Mouse (Mus musculus): ENCODE measurements at regions not wholly inside any gene's neighbourhood (a gene's known extent, or its start where the extent isn't known, plus 50 kb on each side); places are given as distances from the start of the nearest gene placed in this dataset.

DNA sequence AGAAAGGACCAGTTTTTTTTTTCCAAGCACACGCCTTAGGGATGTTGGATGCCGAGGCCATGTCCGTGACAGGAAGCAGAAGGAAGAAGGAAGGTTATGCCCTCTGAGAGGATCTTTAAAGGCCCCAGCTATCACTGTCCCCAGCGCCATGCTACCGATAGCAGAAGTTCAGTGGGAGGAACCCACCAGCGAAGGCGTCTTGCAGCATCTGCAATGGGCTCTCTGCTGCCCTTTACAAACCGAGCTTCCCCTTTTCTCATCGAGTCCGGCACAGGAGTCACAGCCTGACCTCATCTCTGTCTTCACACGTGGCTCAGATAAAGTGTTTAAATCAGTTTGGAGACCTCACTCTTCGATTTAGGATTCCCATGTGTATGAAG is 193.5 kb downstream of the Opa1 start:
- Histone ChIP-seq H3K4me2 (no peak overlapping the region), H3K9me3 (replicated peaks) (no peaks in the 10 kb centered on the region), H3K9ac (no peak overlapping the region), H3K36me3 (replicated peaks) (no peaks in the 10 kb centered on the region), H3K4me3 (replicated peaks) (no peak overlapping the region), H3K27ac (replicated peaks) (no peak overlapping the region), H3K27me3 (no peaks in the 10 kb centered on the region), H3K4me1 (replicated peaks) (no peaks in the 10 kb centered on the region)
- WGBS (ENCODE audit: insufficient replicate concordance) = 19% methylated on average over 12 of the region's 12 CpGs
- no peak for ATAC-seq (ENCODE audit: insufficient read depth)

DNA sequence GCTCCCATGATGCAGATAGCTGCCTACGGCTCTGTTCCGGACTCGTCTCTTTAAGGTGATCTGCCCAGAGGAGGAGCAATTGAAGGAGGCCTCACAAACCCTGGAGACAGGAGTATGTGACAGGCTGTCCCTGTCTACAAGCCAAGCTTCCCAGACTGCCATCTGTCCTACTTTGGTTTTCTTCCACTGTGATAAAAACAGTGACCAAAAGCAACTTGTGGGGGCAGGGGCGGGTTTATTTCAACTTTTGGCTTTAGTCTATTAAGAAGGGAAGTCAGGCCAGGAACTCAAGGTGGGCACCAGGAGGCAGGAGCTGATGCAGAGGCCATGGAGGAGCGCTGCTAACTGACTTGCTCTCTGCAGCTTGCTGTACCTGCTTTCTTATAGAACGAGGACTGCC is 193.9 kb downstream of the Opa1 start:
- H3K4me3 ChIP-seq (replicated peaks) = no peak overlapping the region
- no peaks in the 10 kb centered on the region for H3K36me3 ChIP-seq (replicated peaks)
- no peak overlapping the region for H3K9ac ChIP-seq
- no peaks in the 10 kb centered on the region for H3K4me1 ChIP-seq (replicated peaks)
- H3K27me3 ChIP-seq = no peaks in the 10 kb centered on the region
- ATAC-seq (ENCODE audit: insufficient read depth) = no peak
- WGBS (ENCODE audit: insufficient replicate concordance) = 61% methylated on average over 6 of the region's 6 CpGs
- H3K9me3 ChIP-seq (replicated peaks) = no peaks in the 10 kb centered on the region
- H3K27ac ChIP-seq (replicated peaks) = no peak overlapping the region
- H3K4me2 ChIP-seq = no peak overlapping the region

DNA sequence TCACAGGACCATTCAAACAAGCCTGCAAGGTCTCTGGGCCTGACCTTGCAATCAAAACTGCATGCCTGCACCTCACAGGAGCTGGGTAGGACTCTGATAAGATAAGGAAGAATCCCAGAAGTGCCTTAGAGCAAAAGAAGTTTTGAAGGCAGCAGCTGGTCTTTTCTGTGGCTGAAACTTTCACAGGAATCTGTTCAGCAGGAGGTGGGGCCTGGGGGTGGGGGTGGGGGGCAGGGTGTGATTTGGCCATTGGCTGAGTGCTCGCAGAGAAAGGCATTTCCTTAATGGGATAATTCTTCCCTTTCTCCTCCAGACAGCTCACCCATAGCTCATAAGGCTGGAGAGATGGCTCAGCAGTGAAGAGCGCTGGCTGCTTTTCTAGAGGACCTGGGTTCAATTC is 195.8 kb downstream of the Opa1 start:
- Histone ChIP-seq H3K4me2 (no peak overlapping the region), H3K27me3 (0 out of 2 replicates have a peak, but pooled peaks cover under 1% of the 10 kb centered on the region), H3K27ac (replicated peaks) (no peak overlapping the region), H3K4me3 (replicated peaks) (no peak overlapping the region), H3K9ac (no peak overlapping the region), H3K9me3 (replicated peaks) (no peaks in the 10 kb centered on the region), H3K4me1 (replicated peaks) (no peaks in the 10 kb centered on the region), H3K36me3 (replicated peaks) (no peaks in the 10 kb centered on the region)
- ATAC-seq (ENCODE audit: insufficient read depth) = no peak
- WGBS (ENCODE audit: insufficient replicate concordance) = 64% methylated on average over 2 of the region's 2 CpGs

DNA sequence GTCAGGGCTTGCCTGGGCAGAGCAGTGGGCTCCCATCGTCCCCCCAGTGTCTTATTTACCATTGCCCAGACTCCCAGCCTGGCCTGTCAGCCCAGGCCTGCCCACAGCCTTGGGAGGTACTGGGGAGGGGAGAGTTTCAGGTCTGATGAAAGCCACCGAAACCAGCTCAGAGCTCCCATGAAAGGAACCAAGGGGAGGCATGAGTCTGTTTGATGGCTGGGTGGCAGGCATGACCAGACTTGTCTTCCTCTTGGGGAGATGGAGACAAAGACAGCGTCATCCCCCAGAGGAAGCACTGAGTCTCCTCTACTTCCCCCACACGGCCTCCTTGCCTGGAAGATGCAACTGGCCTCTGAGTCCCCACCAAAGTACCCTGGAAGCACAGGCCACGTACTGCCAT is 196.7 kb downstream of the Opa1 start:
- no peak overlapping the region for H3K9ac ChIP-seq
- H3K4me2 ChIP-seq = no peak overlapping the region
- 0 out of 2 replicates have a peak, but pooled peaks cover 10% of the 10 kb centered on the region for H3K27me3 ChIP-seq
- 39% methylated on average over 5 of the region's 5 CpGs for WGBS (ENCODE audit: insufficient replicate concordance)
- no peak for ATAC-seq (ENCODE audit: insufficient read depth)
- no peak overlapping the region for H3K27ac ChIP-seq (replicated peaks)
- no peaks in the 10 kb centered on the region for H3K4me1 ChIP-seq (replicated peaks)
- H3K4me3 ChIP-seq (replicated peaks) = no peak overlapping the region
- no peaks in the 10 kb centered on the region for H3K9me3 ChIP-seq (replicated peaks)
- H3K36me3 ChIP-seq (replicated peaks) = no peaks in the 10 kb centered on the region

DNA sequence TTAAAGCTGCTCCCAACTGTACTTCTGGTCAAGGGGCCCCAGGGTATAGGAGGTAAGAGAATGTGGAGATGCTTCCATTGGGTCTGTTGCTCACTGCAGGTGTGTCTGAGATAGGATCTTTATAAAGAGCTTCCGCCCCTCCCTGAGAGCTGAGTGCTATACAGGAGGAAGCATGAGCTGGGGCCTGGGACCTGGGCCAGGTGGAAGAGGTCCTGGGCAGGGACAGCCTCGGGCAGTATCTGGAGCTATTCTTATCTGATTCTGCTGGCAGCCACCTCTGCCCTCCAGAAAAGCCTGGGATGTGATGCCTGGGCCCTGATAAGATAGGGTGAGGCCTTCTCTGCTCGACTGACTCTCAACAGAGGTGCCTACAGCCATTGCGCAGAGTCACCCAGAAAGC is 203.3 kb downstream of the Opa1 start:
- Histone ChIP-seq H3K27ac (replicated peaks) (no peak overlapping the region), H3K4me3 (replicated peaks) (no peak overlapping the region), H3K4me2 (no peak overlapping the region), H3K27me3 (0 out of 2 replicates have a peak, but pooled peaks cover 11% of the 10 kb centered on the region), H3K9me3 (replicated peaks) (no peaks in the 10 kb centered on the region), H3K36me3 (replicated peaks) (no peaks in the 10 kb centered on the region), H3K4me1 (replicated peaks) (no peaks in the 10 kb centered on the region), H3K9ac (no peak overlapping the region)
- 36% methylated on average over 4 of the region's 4 CpGs for WGBS (ENCODE audit: insufficient replicate concordance)
- ATAC-seq (ENCODE audit: insufficient read depth) = no peak

DNA sequence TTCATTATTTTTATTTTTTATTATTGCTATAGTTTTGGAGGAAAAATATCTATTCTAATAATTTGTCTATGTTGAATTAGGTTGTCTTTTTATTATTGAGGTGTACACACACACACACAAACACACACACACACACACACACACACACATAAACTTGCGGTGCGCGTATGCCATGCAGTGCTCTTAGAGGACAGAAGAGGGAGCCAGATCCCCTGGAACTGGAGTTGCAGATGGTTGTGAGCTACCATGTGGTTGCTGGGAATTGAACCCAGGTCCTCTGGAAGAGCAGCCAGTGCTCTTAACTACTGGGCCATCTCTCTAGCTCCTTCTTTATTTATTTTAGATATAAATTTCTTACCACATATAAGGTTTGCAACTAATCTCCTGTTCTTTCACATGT is 206.0 kb downstream of the Opa1 start:
- no peak overlapping the region for H3K27ac ChIP-seq (replicated peaks)
- no peak overlapping the region for H3K4me2 ChIP-seq
- WGBS (ENCODE audit: insufficient replicate concordance) = 77% methylated on average over 3 of the region's 3 CpGs
- no peak overlapping the region for H3K9ac ChIP-seq
- ATAC-seq (ENCODE audit: insufficient read depth) = no peak
- 0 out of 2 replicates have a peak, but pooled peaks cover 9% of the 10 kb centered on the region for H3K27me3 ChIP-seq
- no peaks in the 10 kb centered on the region for H3K9me3 ChIP-seq (replicated peaks)
- H3K4me3 ChIP-seq (replicated peaks) = no peak overlapping the region
- H3K4me1 ChIP-seq (replicated peaks) = peaks cover 21% of the 10 kb centered on the region
- H3K36me3 ChIP-seq (replicated peaks) = no peaks in the 10 kb centered on the region

DNA sequence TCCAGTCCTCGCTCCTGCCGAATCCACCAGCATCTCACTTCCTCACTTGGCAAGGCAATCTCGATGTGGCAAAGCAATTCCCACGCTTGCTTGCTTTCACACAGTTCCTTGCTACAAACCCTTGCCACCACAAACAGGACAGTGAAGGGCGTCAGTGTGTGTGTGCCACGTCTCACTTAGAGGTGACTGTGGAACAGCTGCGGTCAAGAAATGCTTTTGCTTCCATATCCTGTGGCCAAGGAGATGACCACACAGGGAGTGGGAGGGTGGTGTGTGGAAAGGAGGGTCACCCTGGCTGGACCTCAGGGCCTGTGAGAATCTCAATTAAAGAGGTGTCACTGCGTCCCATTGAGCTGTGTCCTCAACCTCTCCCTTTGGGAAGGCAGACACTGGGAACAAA is 207.4 kb downstream of the Opa1 start:
- no peak for ATAC-seq (ENCODE audit: insufficient read depth)
- H3K4me3 ChIP-seq (replicated peaks) = no peak overlapping the region
- no peak overlapping the region for H3K27ac ChIP-seq (replicated peaks)
- no peak overlapping the region for H3K4me2 ChIP-seq
- no peaks in the 10 kb centered on the region for H3K9me3 ChIP-seq (replicated peaks)
- H3K36me3 ChIP-seq (replicated peaks) = no peaks in the 10 kb centered on the region
- H3K9ac ChIP-seq = no peak overlapping the region
- H3K4me1 ChIP-seq (replicated peaks) = peaks cover 21% of the 10 kb centered on the region
- 79% methylated on average over 8 of the region's 8 CpGs for WGBS (ENCODE audit: insufficient replicate concordance)
- no peaks in the 10 kb centered on the region for H3K27me3 ChIP-seq

DNA sequence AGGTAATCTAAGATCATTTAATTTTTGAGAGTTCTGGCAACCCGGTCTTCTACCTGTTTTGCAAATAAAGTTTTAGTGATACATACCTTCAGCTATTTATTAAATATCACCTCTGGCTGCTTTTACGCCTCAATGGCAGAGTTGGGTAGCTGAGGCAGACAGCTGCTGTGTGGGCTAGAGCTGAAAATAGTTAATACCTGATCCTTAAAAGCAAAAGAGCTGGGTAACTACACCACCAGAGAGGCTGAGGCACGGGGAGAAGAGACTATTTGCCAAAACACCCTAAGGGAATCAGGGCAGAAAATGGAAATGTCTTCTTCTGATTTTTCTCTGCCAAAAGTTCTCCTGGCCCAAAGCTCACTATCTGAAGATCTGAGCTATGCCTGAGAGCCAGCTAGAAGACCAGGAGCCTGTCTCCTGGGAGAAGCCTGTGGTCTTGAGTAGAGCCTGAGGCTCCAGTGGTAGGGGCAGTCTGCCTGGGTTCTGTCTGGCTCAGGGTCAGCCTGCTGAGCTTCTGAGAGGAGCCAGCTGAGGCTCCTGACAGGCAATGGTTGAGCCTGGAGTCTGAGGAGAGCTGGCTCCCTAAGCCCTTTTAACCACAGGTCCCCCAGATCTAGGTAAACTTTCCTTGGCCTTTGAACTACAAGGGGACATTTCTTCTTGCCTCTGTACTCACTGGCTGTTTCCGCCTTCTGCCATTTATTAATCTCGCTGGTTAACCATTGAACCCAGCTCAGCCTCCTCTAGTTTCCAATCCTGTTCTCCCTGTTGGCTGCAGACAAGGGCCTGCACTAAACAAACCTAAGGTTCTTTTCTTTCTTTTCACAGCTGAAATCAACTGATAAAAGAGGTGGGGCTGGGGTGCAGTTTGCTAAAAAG is 208.7 kb downstream of the Opa1 start:
- H3K4me1 ChIP-seq (replicated peaks) = peaks cover 21% of the 10 kb centered on the region
- no peak overlapping the region for H3K9ac ChIP-seq
- H3K36me3 ChIP-seq (replicated peaks) = no peaks in the 10 kb centered on the region
- ATAC-seq (ENCODE audit: insufficient read depth) = peak; percentile 84
- no peak overlapping the region for H3K4me3 ChIP-seq (replicated peaks)
- H3K4me2 ChIP-seq = peak overlapping the region; percentile 30; the same call in 1 of the 2 replicates
- H3K27me3 ChIP-seq = no peaks in the 10 kb centered on the region
- H3K27ac ChIP-seq (replicated peaks) = peak overlapping the region; percentile 75
- WGBS (ENCODE audit: insufficient replicate concordance) = 44% methylated on average over 5 of the region's 5 CpGs
- H3K9me3 ChIP-seq (replicated peaks) = no peaks in the 10 kb centered on the region

DNA sequence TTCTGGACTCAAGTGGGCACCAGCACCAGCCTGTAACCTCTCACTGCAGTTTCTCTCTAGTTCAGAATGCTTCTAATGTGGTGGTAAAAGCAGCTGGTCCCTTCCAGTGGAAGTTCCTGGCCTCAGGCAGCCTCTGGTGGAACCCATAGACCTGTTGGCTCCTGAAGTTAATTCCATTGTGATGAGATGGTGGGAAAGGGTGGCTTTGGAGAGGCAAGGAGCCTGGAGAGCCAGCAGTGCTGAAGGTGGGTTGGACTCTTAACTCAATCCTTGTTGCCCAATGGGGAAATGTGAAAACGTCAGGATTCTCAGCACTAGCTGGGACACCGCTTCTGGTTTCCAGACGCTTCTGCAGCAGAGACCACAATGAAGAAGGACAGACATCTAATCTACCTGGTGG is 210.9 kb downstream of the Opa1 start:
- Histone ChIP-seq H3K4me3 (replicated peaks) (no peak overlapping the region), H3K36me3 (replicated peaks) (no peaks in the 10 kb centered on the region), H3K4me1 (replicated peaks) (peaks cover 21% of the 10 kb centered on the region), H3K27me3 (no peaks in the 10 kb centered on the region), H3K4me2 (no peak overlapping the region), H3K27ac (replicated peaks) (no peak overlapping the region), H3K9me3 (replicated peaks) (no peaks in the 10 kb centered on the region), H3K9ac (no peak overlapping the region)
- ATAC-seq (ENCODE audit: insufficient read depth) = no peak
- 75% methylated on average over 3 of the region's 3 CpGs for whole genome bisulfite sequencing (ENCODE audit: insufficient replicate concordance)

DNA sequence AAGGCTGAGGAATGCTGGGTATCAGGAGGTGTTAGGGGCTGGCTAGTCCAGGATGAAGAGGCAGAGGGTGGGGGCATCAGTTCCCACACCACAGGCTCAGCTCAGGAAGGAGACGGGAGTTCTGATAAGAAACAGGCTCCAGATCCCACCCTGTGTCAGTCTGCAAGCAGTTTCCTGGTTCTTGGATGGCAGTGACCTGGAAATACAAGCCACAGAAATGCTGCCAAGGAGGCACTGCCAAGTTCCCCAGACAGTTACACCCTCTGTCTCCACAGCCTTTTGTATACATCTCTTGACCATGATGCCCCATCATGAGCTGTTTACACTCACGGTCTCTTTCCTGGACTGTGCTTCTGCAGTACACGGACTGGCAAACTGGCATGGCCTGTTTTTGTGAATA is 220.1 kb downstream of the Opa1 start:
- no peaks in the 10 kb centered on the region for H3K4me1 ChIP-seq (replicated peaks)
- no peak overlapping the region for H3K4me3 ChIP-seq (replicated peaks)
- no peak overlapping the region for H3K27ac ChIP-seq (replicated peaks)
- peaks cover 25% of the 10 kb centered on the region; the same call in 1 of the 2 replicates for H3K27me3 ChIP-seq
- H3K9ac ChIP-seq = no peak overlapping the region
- WGBS (ENCODE audit: insufficient replicate concordance) = 30% methylated on average over 3 of the region's 3 CpGs
- no peaks in the 10 kb centered on the region for H3K9me3 ChIP-seq (replicated peaks)
- H3K4me2 ChIP-seq = no peak overlapping the region
- no peaks in the 10 kb centered on the region for H3K36me3 ChIP-seq (replicated peaks)
- ATAC-seq (ENCODE audit: insufficient read depth) = no peak

DNA sequence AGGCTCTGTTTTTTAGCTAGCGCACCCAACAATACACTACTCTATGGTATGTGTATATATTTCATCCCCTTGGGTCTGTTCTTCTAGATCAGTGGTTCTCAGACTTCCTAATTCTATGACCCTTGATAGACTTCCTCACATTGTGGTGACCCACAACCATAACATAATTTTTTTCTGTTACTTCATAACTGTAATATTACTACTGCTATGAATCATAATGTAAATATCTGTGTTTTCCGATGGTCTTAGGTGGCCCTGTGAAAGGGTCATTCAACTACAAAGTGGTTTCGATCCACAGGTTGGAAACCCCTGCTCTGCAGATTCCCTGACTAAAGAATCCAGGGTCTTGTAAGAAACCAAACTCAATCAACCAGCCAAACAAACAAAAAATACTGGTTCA is 220.8 kb downstream of the Opa1 start:
- no peak for ATAC-seq (ENCODE audit: insufficient read depth)
- Histone ChIP-seq H3K4me3 (replicated peaks) (no peak overlapping the region), H3K36me3 (replicated peaks) (no peaks in the 10 kb centered on the region), H3K4me1 (replicated peaks) (no peaks in the 10 kb centered on the region), H3K27me3 (peaks cover 25% of the 10 kb centered on the region; the same call in 1 of the 2 replicates), H3K4me2 (no peak overlapping the region), H3K27ac (replicated peaks) (no peak overlapping the region), H3K9ac (no peak overlapping the region), H3K9me3 (replicated peaks) (no peaks in the 10 kb centered on the region)
- WGBS (ENCODE audit: insufficient replicate concordance) = 52% methylated on average over 3 of the region's 3 CpGs

DNA sequence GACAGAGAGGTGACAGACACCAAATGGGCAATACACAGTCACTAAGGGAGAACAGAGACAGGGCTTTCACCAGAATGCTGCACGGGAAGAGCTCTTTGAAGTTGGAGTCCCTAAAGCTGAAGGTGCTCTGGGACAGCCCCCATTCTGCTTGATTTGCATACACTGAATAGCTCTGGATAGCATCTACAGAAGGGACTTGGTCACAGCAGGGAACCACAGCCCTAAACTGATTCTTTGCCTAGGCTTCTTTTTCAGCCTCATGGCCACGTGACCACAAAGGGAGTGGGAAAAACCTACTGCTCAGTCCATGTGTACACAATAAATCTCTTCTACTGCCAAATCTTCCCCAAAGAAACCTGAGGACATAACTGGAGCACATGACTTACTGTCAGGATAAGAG is 221.3 kb downstream of the Opa1 start:
- ATAC-seq (ENCODE audit: insufficient read depth) = no peak
- Histone ChIP-seq H3K4me2 (no peak overlapping the region), H3K27ac (replicated peaks) (no peak overlapping the region), H3K4me1 (replicated peaks) (no peaks in the 10 kb centered on the region), H3K9ac (no peak overlapping the region), H3K36me3 (replicated peaks) (no peaks in the 10 kb centered on the region), H3K9me3 (replicated peaks) (no peaks in the 10 kb centered on the region), H3K27me3 (peaks cover 25% of the 10 kb centered on the region; the same call in 1 of the 2 replicates), H3K4me3 (replicated peaks) (no peak overlapping the region)
- 28% methylated on average over 2 of the region's 2 CpGs for WGBS (ENCODE audit: insufficient replicate concordance)

Measured in liver, embryonic 15.5 days (tissue).